Comparison of ENCODE assay signal across 21 mouse cellular contexts in the genomic region with DNA sequence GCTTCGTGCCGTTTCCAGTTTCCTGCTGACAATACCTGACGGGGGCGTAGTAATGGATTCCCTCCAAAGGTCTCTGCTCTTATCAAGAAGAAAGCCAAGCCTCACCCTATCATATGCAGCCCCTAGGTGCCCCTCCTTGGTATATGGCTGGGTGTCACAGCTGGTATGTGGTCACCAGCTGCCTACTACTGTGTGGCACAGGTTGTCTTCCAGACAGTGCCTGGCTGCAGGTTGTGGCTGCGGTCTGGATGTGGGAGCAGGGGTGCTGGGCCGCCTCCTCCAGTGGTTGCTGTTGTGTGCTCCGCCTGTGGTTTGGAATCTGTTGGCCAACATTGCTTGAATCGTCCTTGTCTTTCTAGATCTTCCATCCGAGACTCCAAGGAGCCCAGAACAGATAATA. TPM values are rescaled to one million over a fixed set of nuclear protein-coding genes. Genes with fewer than 3 reads are reported as not detected.
"Had no signal": no experiment of that assay in that cellular context is flagged by ENCODE, and none has a peak within 500 bp of the region (broad histone marks: within the 10 kb centered on the region; RNA-seq: fewer than 3 reads in every experiment).

No protein-coding gene starts in this region.

- H3K9me3 ChIP-seq: midbrain, embryonic 12.5 days had no signal

- H3K36me3 ChIP-seq: midbrain, embryonic 12.5 days; neural tube, embryonic 13.5 days; neural tube, embryonic 15.5 days had no signal

- H3K4me3 ChIP-seq: megakaryocyte, embryonic 14.5 days; midbrain, embryonic 12.5 days; neural tube, embryonic 13.5 days; neural tube, embryonic 15.5 days had no signal

- DNase-seq: lung, adult 18-20 months; lung, embryonic 14.5 days; lung, postnatal 10 days; lung, postnatal 4 days; retina, postnatal 1 day; right cerebral cortex, adult 18-20 months; right cerebral cortex, postnatal 25 days; right cerebral cortex, postnatal 4 days; spleen, adult 18-20 months; thymus, adult 18-20 months; thymus, postnatal 14 days; thymus, postnatal 36 days had no signal

- H3K27me3 ChIP-seq: neural tube, embryonic 13.5 days had no signal

- H3K4me1 ChIP-seq: midbrain, embryonic 12.5 days; neural tube, embryonic 13.5 days had no signal

- H3K27ac ChIP-seq: liver, embryonic 14.5 days; midbrain, embryonic 12.5 days; neural tube, embryonic 13.5 days; neural tube, embryonic 15.5 days had no signal

- H3K9ac ChIP-seq: liver, embryonic 14.5 days; lung, embryonic 14.5 days; midbrain, embryonic 12.5 days; neural tube, embryonic 13.5 days; neural tube, embryonic 15.5 days had no signal

- H3K4me2 ChIP-seq: lung, embryonic 14.5 days; midbrain, embryonic 12.5 days; neural tube, embryonic 13.5 days; neural tube, embryonic 15.5 days had no signal

RNA-seq across cellular contexts. Expression of a gene that starts 31.2 kb away (rescaled TPM):
- polyA plus RNA-seq: lung, embryonic 14.5 days had no signal

RNA-seq across cellular contexts. Expression of a gene that starts 39.7 kb away (rescaled TPM):
- polyA plus RNA-seq: lung, embryonic 14.5 days; midbrain, embryonic 12.5 days; small intestine, adult 2 months; stomach, embryonic 14.5 days had no signal

RNA-seq across cellular contexts. Expression of a gene that starts 42.5 kb away (rescaled TPM):
- total RNA-seq: midbrain, postnatal 0 days; monocyte, adult 5-6 weeks had no signal
- polyA plus RNA-seq: lung, embryonic 14.5 days; midbrain, embryonic 12.5 days; midbrain, postnatal 0 days; stomach, embryonic 14.5 days had no signal
